Comparison of ENCODE assay signal across 25 mouse cellular contexts in genomic region chr4:21539583-21539982, GRCm38 (mm10).
"Had no signal": no experiment of that assay in that cellular context is flagged by ENCODE, and none has a peak within 500 bp of the region (broad histone marks: within the 10 kb centered on the region; RNA-seq: fewer than 3 reads in every experiment).

No protein-coding gene starts in this region.

- DNase-seq: gastrocnemius, postnatal 14 days; gastrocnemius, postnatal 36 days; heart, adult 18-20 months; heart, postnatal 10 days; heart, postnatal 4 days; kidney, adult 11 months; kidney, adult 2 months; kidney, adult 9 months; kidney, postnatal 10 days; kidney, postnatal 25 days; kidney, postnatal 4 days; liver; liver, embryonic 13.5 days had no signal

- H3K27me3 ChIP-seq: heart, embryonic 12.5 days; hindbrain, embryonic 12.5 days; hindbrain, embryonic 15.5 days; limb, embryonic 12.5 days; liver, embryonic 13.5 days had no signal

- H3K4me2 ChIP-seq: heart, embryonic 12.5 days; hindbrain, embryonic 12.5 days; hindbrain, embryonic 15.5 days; limb, embryonic 12.5 days; liver, embryonic 11.5 days; liver, embryonic 13.5 days had no signal

- H3K4me1 ChIP-seq: heart, embryonic 10.5 days; heart, embryonic 12.5 days; hindbrain, embryonic 10.5 days; hindbrain, embryonic 12.5 days; hindbrain, embryonic 15.5 days; limb, embryonic 10.5 days; limb, embryonic 12.5 days; liver, embryonic 13.5 days had no signal

- H3K9ac ChIP-seq: heart, embryonic 12.5 days; hindbrain, embryonic 12.5 days; hindbrain, embryonic 15.5 days; limb, embryonic 12.5 days; liver, embryonic 13.5 days had no signal

- H3K36me3 ChIP-seq: heart, embryonic 10.5 days; heart, embryonic 12.5 days; hindbrain, embryonic 10.5 days; hindbrain, embryonic 12.5 days; hindbrain, embryonic 15.5 days; limb, embryonic 10.5 days; limb, embryonic 12.5 days; liver, embryonic 13.5 days had no signal

- H3K9me3 ChIP-seq: heart, embryonic 10.5 days; heart, embryonic 12.5 days; hindbrain, embryonic 10.5 days; hindbrain, embryonic 12.5 days; hindbrain, embryonic 15.5 days; limb, embryonic 10.5 days; limb, embryonic 12.5 days; liver, embryonic 13.5 days had no signal

- ATAC-seq: hindbrain, postnatal 0 days; intestine, embryonic 16.5 days had no signal

- H3K27ac ChIP-seq: heart, embryonic 10.5 days; hindbrain, embryonic 10.5 days; hindbrain, embryonic 12.5 days; hindbrain, embryonic 15.5 days; hindbrain, postnatal 0 days; layer of hippocampus, adult 2 months; left cerebral cortex, adult 2 months; limb, embryonic 10.5 days; limb, embryonic 12.5 days; liver, embryonic 13.5 days had no signal

- H3K4me3 ChIP-seq: heart, embryonic 10.5 days; heart, embryonic 12.5 days; hindbrain, embryonic 10.5 days; hindbrain, embryonic 12.5 days; hindbrain, embryonic 15.5 days; layer of hippocampus, adult 2 months; left cerebral cortex, adult 2 months; limb, embryonic 10.5 days; limb, embryonic 12.5 days; liver, embryonic 13.5 days had no signal
